Mouse (Mus musculus): ENCODE measurements around the gene Ypel4. TPM values are rescaled to one million over a fixed set of nuclear protein-coding genes. Genes with fewer than 3 reads are reported as not detected.
A peak's percentile ranks its signal among the peaks of the same experiment; 100 is the strongest.

The Ypel4 gene
- polyA plus RNA-seq, 1 experiment from 2014 or later, result 18.8 TPM

GRCm38 (mm10) chr2:84743561-84743960 is 9.7 kb downstream of the Ypel4 start, which contains the start of gene Gm19426:
Gene Gm19426, minus strand, starts transcription at chr2:84743655.
- ATAC-seq (ENCODE audit: low read depth), result peak; percentile 92
- H3K4me3 ChIP-seq, result peak within 1 kb of the TSS; percentile 89
- under 1% methylated on average over 25 of the region's 25 CpGs for WGBS

GRCm38 (mm10) chr2:84744126-84744525 is 10.3 kb downstream of the Ypel4 start:
- peak; percentile 24 for ATAC-seq (ENCODE audit: low read depth)
- H3K36me3 ChIP-seq, result peaks cover 9% of the 10 kb centered on the region; the same call in 1 of the 2 replicates
- H3K4me2 ChIP-seq, result peak overlapping the region; percentile 76
- WGBS, result 1% methylated on average over 10 of the region's 10 CpGs
- peak overlapping the region; percentile 97 for H3K9ac ChIP-seq
- no peaks in the 10 kb centered on the region for H3K9me3 ChIP-seq
- H3K27ac ChIP-seq (replicated peaks), result peak overlapping the region; percentile 98
- peaks cover 42% of the 10 kb centered on the region for H3K4me1 ChIP-seq (replicated peaks)
- no peaks in the 10 kb centered on the region for H3K27me3 ChIP-seq
- peak overlapping the region; percentile 89 for H3K4me3 ChIP-seq

More at GRCm38 (mm10) chr2:84743561-84743960, 9.7 kb downstream of the Ypel4 start, which contains the start of gene Gm19426:
- Histone ChIP-seq H3K36me3 (peaks cover 9% of the 10 kb centered on the region; the same call in 1 of the 2 replicates), H3K4me1 (replicated peaks) (peaks cover 48% of the 10 kb centered on the region), H3K27ac (replicated peaks) (peak within 1 kb of the TSS; percentile 98), H3K27me3 (no peaks in the 10 kb centered on the region), H3K4me2 (peak within 1 kb of the TSS; percentile 76), H3K9me3 (no peaks in the 10 kb centered on the region), H3K9ac (peak within 1 kb of the TSS; percentile 97)

DNA sequence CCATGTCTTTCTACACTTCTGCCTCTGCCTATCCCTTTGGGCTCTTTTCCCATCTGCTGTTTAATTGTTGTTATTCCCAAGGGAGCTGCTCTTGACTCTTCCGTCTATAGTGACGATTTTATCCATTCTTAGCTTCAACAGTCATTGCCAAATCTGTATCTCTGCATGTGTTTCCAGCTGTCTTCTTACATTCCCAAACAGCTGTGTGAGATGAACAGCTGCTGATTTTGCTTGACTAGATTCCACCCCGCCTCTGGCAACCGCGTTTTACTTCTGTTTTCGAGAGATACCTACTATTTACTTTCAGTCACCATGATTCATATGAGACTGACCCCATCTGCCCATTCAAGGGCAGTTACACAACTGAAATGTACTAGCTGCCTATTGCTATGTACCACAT is 16.3 kb downstream of the Ypel4 start:
- Histone ChIP-seq H3K36me3 (no peaks in the 10 kb centered on the region), H3K9ac (no peak overlapping the region), H3K4me3 (no peak overlapping the region), H3K9me3 (no peaks in the 10 kb centered on the region), H3K4me1 (replicated peaks) (no peaks in the 10 kb centered on the region), H3K27me3 (no peaks in the 10 kb centered on the region), H3K4me2 (no peak overlapping the region), H3K27ac (replicated peaks) (no peak overlapping the region)
- ATAC-seq (ENCODE audit: low read depth), result no peak
- 71% methylated on average over 6 of the region's 6 CpGs for WGBS

DNA sequence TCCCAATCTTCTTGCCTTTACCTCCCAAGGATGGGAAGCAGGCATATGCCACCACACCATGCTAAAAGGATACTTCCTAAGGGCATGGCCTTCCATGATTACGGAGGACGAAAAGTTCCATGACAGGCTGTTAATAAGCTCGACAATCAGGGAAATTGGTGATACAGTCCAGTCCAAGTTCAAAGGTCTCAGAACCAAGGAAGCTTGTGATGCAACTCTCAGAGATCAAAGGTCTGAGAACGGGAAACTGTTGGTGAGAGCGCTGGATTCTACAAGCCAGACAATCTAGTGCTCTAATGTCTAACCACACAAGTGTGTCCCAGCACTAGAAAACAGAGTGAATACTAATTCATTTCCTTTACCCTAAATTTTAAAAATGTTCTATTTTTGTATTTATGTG is 22.4 kb downstream of the Ypel4 start:
- Histone ChIP-seq H3K9me3 (no peaks in the 10 kb centered on the region), H3K36me3 (no peaks in the 10 kb centered on the region), H3K27ac (replicated peaks) (no peak overlapping the region), H3K9ac (no peak overlapping the region), H3K4me1 (replicated peaks) (no peaks in the 10 kb centered on the region), H3K4me3 (no peak overlapping the region), H3K27me3 (no peaks in the 10 kb centered on the region), H3K4me2 (no peak overlapping the region)
- no peak for ATAC-seq (ENCODE audit: low read depth)
- 90% methylated on average over 5 of the region's 5 CpGs for WGBS

GRCm38 (mm10) chr2:84757026-84757682 is 23.3 kb downstream of the Ypel4 start:
- Histone ChIP-seq H3K4me1 (replicated peaks) (no peaks in the 10 kb centered on the region), H3K36me3 (no peaks in the 10 kb centered on the region), H3K4me2 (no peak overlapping the region), H3K27me3 (no peaks in the 10 kb centered on the region), H3K4me3 (no peak overlapping the region), H3K9ac (no peak overlapping the region), H3K9me3 (no peaks in the 10 kb centered on the region), H3K27ac (replicated peaks) (no peak overlapping the region)
- ATAC-seq (ENCODE audit: low read depth), result no peak
- 63% methylated on average over 7 of the region's 7 CpGs for WGBS

- no peak overlapping the region for H3K4me2 ChIP-seq
- no peak overlapping the region for H3K4me3 ChIP-seq
- no peaks in the 10 kb centered on the region for H3K36me3 ChIP-seq
- no peaks in the 10 kb centered on the region for H3K4me1 ChIP-seq (replicated peaks)
- WGBS, result 2% methylated on average over 2 of the region's 2 CpGs
- H3K9me3 ChIP-seq, result no peaks in the 10 kb centered on the region
- peak; percentile 67 for ATAC-seq (ENCODE audit: low read depth)
- H3K27ac ChIP-seq (replicated peaks), result no peak overlapping the region
- no peaks in the 10 kb centered on the region for H3K27me3 ChIP-seq
- H3K9ac ChIP-seq, result no peak overlapping the region
These were observed 24.8 kb downstream of the Ypel4 start for GRCm38 (mm10) chr2:84758542-84759127.

DNA sequence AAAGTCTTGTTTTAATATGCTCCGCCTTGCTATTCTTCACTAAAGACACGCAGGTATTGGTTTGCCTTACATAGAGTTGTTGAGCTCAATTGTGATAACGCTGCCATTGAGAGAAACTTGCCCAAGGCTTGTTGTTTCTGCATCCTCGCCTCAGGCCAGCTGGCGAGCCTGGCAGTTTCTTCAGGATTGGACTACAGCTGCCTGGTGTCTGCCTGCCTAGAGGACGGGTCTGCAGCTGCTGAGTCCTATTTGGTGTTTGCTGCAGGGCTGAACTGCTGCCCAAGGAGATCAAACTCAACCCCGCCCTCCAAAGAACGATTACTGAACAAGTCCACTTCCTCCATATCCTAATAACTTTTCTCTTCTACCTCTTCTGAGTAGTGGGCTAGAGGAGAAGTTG is 26.9 kb downstream of the Ypel4 start:
- peaks cover 13% of the 10 kb centered on the region for H3K36me3 ChIP-seq
- H3K27ac ChIP-seq (replicated peaks), result no peak overlapping the region
- no peaks in the 10 kb centered on the region for H3K9me3 ChIP-seq
- no peak for ATAC-seq (ENCODE audit: low read depth)
- H3K4me2 ChIP-seq, result no peak overlapping the region
- no peaks in the 10 kb centered on the region for H3K4me1 ChIP-seq (replicated peaks)
- H3K27me3 ChIP-seq, result no peaks in the 10 kb centered on the region
- no peak overlapping the region for H3K4me3 ChIP-seq
- no peak overlapping the region for H3K9ac ChIP-seq
- 72% methylated on average over 8 of the region's 8 CpGs for WGBS

GRCm38 (mm10) chr2:84761309-84761708 is 27.5 kb downstream of the Ypel4 start:
- Histone ChIP-seq H3K4me3 (no peak overlapping the region), H3K27ac (replicated peaks) (no peak overlapping the region), H3K4me1 (replicated peaks) (no peaks in the 10 kb centered on the region), H3K27me3 (no peaks in the 10 kb centered on the region), H3K4me2 (no peak overlapping the region), H3K36me3 (peaks cover 13% of the 10 kb centered on the region), H3K9ac (no peak overlapping the region), H3K9me3 (no peaks in the 10 kb centered on the region)
- no peak for ATAC-seq (ENCODE audit: low read depth)
- 90% methylated on average over 3 of the region's 3 CpGs for WGBS

DNA sequence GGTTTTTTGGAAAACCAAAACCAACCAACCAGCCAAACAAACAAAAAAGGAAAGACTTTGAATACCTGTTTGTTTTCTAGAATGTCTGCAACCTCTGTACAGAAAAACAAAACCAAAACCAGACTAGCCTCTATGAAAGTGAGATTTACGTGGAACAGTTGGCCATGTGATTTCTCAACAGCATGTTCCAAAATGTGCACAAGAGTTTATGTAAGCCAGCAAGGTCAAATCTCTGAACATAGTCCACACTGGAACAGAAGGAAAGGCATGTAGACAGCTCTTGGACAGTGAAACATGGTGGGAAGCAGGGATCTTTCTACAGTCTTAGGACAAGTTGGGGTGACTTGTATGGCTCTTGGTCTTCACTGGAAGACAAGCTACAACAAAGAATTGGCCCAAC is 28.0 kb downstream of the Ypel4 start:
- Histone ChIP-seq H3K9me3 (no peaks in the 10 kb centered on the region), H3K27ac (replicated peaks) (no peak overlapping the region), H3K4me3 (no peak overlapping the region), H3K27me3 (no peaks in the 10 kb centered on the region), H3K4me2 (no peak overlapping the region), H3K36me3 (peaks cover 13% of the 10 kb centered on the region), H3K4me1 (replicated peaks) (no peaks in the 10 kb centered on the region), H3K9ac (no peak overlapping the region)
- 90% methylated on average over 1 of the region's 1 CpGs for WGBS
- no peak for ATAC-seq (ENCODE audit: low read depth)

- Histone ChIP-seq H3K27me3 (no peaks in the 10 kb centered on the region), H3K9me3 (no peaks in the 10 kb centered on the region), H3K36me3 (peaks cover 13% of the 10 kb centered on the region), H3K4me2 (no peak overlapping the region), H3K4me1 (replicated peaks) (no peaks in the 10 kb centered on the region), H3K27ac (replicated peaks) (no peak overlapping the region), H3K4me3 (no peak overlapping the region), H3K9ac (no peak overlapping the region)
- WGBS, result 54% methylated on average over 4 of the region's 4 CpGs
- ATAC-seq (ENCODE audit: low read depth), result no peak
These were observed 28.4 kb downstream of the Ypel4 start for GRCm38 (mm10) chr2:84762295-84762694.

- Histone ChIP-seq H3K27me3 (no peaks in the 10 kb centered on the region), H3K27ac (replicated peaks) (no peak overlapping the region), H3K36me3 (peaks cover 13% of the 10 kb centered on the region), H3K9me3 (no peaks in the 10 kb centered on the region), H3K4me3 (no peak overlapping the region), H3K4me2 (no peak overlapping the region), H3K9ac (no peak overlapping the region), H3K4me1 (replicated peaks) (no peaks in the 10 kb centered on the region)
- ATAC-seq (ENCODE audit: low read depth), result no peak
- 65% methylated on average over 1 of the region's 1 CpGs for WGBS
These were observed 29.0 kb downstream of the Ypel4 start for GRCm38 (mm10) chr2:84762818-84763217.

- no peak overlapping the region for H3K27ac ChIP-seq (replicated peaks)
- H3K4me3 ChIP-seq, result no peak overlapping the region
- H3K36me3 ChIP-seq, result peaks cover 5% of the 10 kb centered on the region; the same call in 1 of the 2 replicates
- H3K27me3 ChIP-seq, result no peaks in the 10 kb centered on the region
- H3K9ac ChIP-seq, result no peak overlapping the region
- 79% methylated on average over 6 of the region's 6 CpGs for WGBS
- ATAC-seq (ENCODE audit: low read depth), result no peak
- H3K4me2 ChIP-seq, result no peak overlapping the region
- H3K9me3 ChIP-seq, result no peaks in the 10 kb centered on the region
- peaks cover 21% of the 10 kb centered on the region for H3K4me1 ChIP-seq (replicated peaks)
These were observed 36.6 kb downstream of the Ypel4 start for GRCm38 (mm10) chr2:84770501-84770900.

All from neural tube, embryonic 13.5 days (tissue).